Mouse (Mus musculus) E14TG2a.4 (cell line): Measurements from ENCODE around the gene Cyb5d1.

Experiments
- CTCF ChIP-seq: conservative IDR thresholded peaks from 2 replicates; pipeline ENCODE4 v1.5.1; 2014; ENCODE audit warnings: low read length
- NANOG ChIP-seq: IDR thresholded peaks from 2 replicates; pipeline ENCODE4 v1.6.1; 2014; ENCODE audit warnings: borderline replicate concordance, low read length, mixed read lengths

DNA sequence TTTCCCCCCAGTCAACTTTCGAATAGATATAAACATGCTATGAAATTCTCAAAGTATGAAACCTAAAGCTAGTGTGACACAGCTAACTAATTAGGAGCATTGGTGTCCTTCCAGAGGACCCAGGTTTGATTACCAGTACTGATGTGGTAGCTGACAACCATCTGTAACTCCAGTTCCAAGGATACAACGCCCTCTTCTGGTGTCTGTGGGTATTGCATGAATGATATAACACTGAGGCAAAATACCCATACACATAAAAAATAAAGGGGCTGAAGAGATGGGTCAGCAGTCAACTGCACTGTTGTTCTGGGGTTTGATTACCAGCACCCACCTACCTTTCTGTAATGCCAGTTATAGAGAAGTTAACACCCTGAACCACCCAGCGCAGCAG lies 22.7 kb downstream of the Cyb5d1 start:
- TF ChIP-seq CTCF (peak; percentile 71), NANOG (no peak)
